Mouse (Mus musculus) bone marrow, adult 2 months (tissue): ENCODE results near the gene Shmt2.

ENCODE experiments used
- CTCF ChIP-seq: fragments of 200-500 bp; IDR thresholded peaks from 2 replicates; pipeline ENCODE4 v1.5.1; 2011; ENCODE audit warnings: low read length, control low read depth; ENCODE audit not compliant: control insufficient read depth, insufficient read depth
- POLR2A ChIP-seq: fragments of 200-500 bp; IDR thresholded peaks from 2 replicates; pipeline ENCODE4 v1.6.1; 2011; ENCODE audit warnings: low read depth, mild to moderate bottlenecking, control low read depth, low read length, borderline replicate concordance; ENCODE audit not compliant: control insufficient read depth

- TF ChIP-seq CTCF: no peak
- no peak for TF ChIP-seq POLR2A
Measured at GRCm38 (mm10) chr10:127548236-127548635, 26.0 kb upstream of the Shmt2 start.
